Mouse (Mus musculus) midbrain, postnatal 0 days (tissue): Measurements from ENCODE around the gene Gm45618. TPM values are rescaled to one million over a fixed set of nuclear protein-coding genes. Genes with fewer than 3 reads are reported as not detected.

Source experiments
- ATAC-seq: fragments of 200-750 bp; cut with Nextera tagmentation; 2 replicates; pipeline ENCODE4 v1.8.0; 2017; ENCODE audit warnings: moderate number of reproducible peaks, mild to moderate bottlenecking, moderate TSS enrichment, moderate library complexity; ENCODE audit not compliant: low FRiP score
- DNase-seq: peaks from one replicate; pipeline ENCODE4 v3.0.0-alpha.2; 2015; ENCODE audit warnings: low spot score
- H3K27ac ChIP-seq: fragments of 300-500 bp; sonication (generic); 2 replicates; pipeline ENCODE4 v1.5.1; 2014; ENCODE audit warnings: low read depth, mild to moderate bottlenecking, low read length, mixed read lengths
- H3K27me3 ChIP-seq: fragments of 300-500 bp; sonication (generic); 2 replicates; pipeline ENCODE4 v1.6.1; 2014; ENCODE audit warnings: low read length, control low read depth, mixed read lengths; ENCODE audit not compliant: insufficient read depth
- H3K36me3 ChIP-seq: fragments of 300-500 bp; sonication (generic); 2 replicates; pipeline ENCODE4 v1.6.1; 2014; ENCODE audit warnings: low read length, control low read depth, mixed read lengths; ENCODE audit not compliant: insufficient read depth
- H3K4me1 ChIP-seq: fragments of 300-500 bp; sonication (generic); 2 replicates; pipeline ENCODE4 v1.6.1; 2014; ENCODE audit warnings: mild to moderate bottlenecking, control low read depth, antibody characterized with exemption, low read length, mixed read lengths; ENCODE audit not compliant: insufficient read depth
- H3K4me2 ChIP-seq: fragments of 300-500 bp; sonication (generic); 2 replicates; pipeline ENCODE4 v1.6.1; 2014; ENCODE audit warnings: low read depth, mild to moderate bottlenecking, low read length, mixed read lengths; ENCODE audit not compliant: poor library complexity, severe bottlenecking
- H3K4me3 ChIP-seq: fragments of 300-500 bp; sonication (generic); 2 replicates; pipeline ENCODE4 v1.5.1; 2014; ENCODE audit warnings: low read depth, mild to moderate bottlenecking, low read length, moderate library complexity
- H3K9ac ChIP-seq: fragments of 300-500 bp; sonication (generic); replicated peaks from 2 replicates; pipeline ENCODE4 v1.6.1; 2014; ENCODE audit warnings: mild to moderate bottlenecking, low read length, moderate library complexity, mixed read lengths; ENCODE audit not compliant: poor library complexity, severe bottlenecking
- H3K9me3 ChIP-seq: fragments of 300-500 bp; sonication (generic); 2 replicates; pipeline ENCODE4 v1.6.1; 2016; ENCODE audit warnings: low read length, control low read depth
- CTCF ChIP-seq: IDR thresholded peaks from 2 replicates; pipeline ENCODE4 v1.5.1; 2016; ENCODE audit warnings: antibody characterized with exemption, mild to moderate bottlenecking
- WGBS: fragments of 180-500 bp; shearing (Covaris S2); extraction: QIAGEN DNeasy Blood & Tissue Kit; methylation state at CpG from one replicate; pipeline ENCODE4 v1.1.7; 2014; 5-methylcytosine and 5-hydroxymethylcytosine counted together
- polyA plus RNA-seq: library from polyadenylated mRNA; unstranded; fragments of >200 nt; fragmentation: Nextera tagmentation; extraction: Ambion mirVana; gene quantifications from 2 replicates; pipeline ENCODE4 v1.2.1, GENCODE M21; 2015
- total RNA-seq: library from RNA; depleted of rRNA; stranded (reverse); fragments of >200 nt; gene quantifications from 2 replicates; pipeline ENCODE4 v1.2.3, GENCODE M21; 2014

The Gm45618 gene
- total and polyA plus RNA-seq, 2 experiments from 2014 or later = not detected

DNA sequence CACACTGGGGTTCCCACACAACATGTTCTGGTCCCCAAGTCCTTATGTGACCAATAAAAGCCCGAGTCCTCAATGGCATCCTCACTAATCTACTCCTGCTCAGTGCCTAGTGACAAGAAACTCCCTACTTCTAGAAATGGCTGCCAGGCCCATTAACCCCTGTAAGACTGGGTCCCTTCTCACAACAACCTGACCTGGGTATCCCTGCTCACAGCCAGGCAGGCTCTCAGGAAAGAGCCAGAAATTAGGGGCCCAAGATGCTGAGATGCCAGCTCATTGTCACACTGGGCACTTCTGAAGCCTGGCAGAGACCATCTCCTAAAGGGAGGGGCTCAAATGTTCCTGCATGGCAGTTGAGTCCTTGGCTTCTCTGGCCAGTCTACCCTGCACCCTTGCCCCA is 27.5 kb downstream of the Gm45618 start:
- DNase-seq = no peak
- H3K4me1 ChIP-seq = peaks cover 51% of the 10 kb centered on the region
- H3K4me2 ChIP-seq = peak overlapping the region; percentile 98
- peak overlapping the region; percentile 93 for H3K9ac ChIP-seq
- 21% methylated on average over 1 of the region's 1 CpGs for WGBS
- no peaks in the 10 kb centered on the region for H3K9me3 ChIP-seq
- H3K36me3 ChIP-seq = peaks cover 10% of the 10 kb centered on the region
- no peak for ATAC-seq
- peak overlapping the region; percentile 62 for H3K27ac ChIP-seq
- no peak for TF ChIP-seq CTCF
- H3K27me3 ChIP-seq = no peaks in the 10 kb centered on the region
- H3K4me3 ChIP-seq = peak overlapping the region; percentile 85

DNA sequence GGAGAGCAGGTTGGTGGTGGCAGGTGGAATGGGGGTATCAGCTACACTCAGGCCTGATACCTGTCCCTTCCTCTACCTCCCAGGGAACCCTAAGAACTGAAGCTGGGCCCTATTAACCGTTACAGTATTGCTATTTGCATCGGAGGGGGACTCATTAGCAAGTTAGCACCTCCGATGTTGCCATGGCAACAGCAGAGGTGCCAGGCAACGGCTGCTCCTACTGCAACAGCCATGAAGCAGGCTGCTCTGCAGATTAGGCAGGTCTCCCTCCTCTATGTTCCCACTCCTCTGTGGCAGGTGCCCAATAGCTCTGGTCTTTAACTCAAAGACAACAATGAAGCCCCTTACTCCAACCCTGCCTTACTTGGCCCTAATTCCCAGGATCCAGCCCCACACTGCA is 28.7 kb downstream of the Gm45618 start:
- H3K4me3 ChIP-seq = peak overlapping the region; percentile 85
- peak overlapping the region; percentile 93 for H3K9ac ChIP-seq
- WGBS = 5% methylated on average over 4 of the region's 4 CpGs
- DNase-seq (peak; percentile 93), ATAC-seq (no peak)
- peaks cover 22% of the 10 kb centered on the region for H3K36me3 ChIP-seq
- H3K9me3 ChIP-seq = no peaks in the 10 kb centered on the region
- H3K27me3 ChIP-seq = no peaks in the 10 kb centered on the region
- TF ChIP-seq CTCF = no peak
- peak overlapping the region; percentile 62 for H3K27ac ChIP-seq
- H3K4me2 ChIP-seq = peak overlapping the region; percentile 98
- H3K4me1 ChIP-seq = peaks cover 51% of the 10 kb centered on the region

DNA sequence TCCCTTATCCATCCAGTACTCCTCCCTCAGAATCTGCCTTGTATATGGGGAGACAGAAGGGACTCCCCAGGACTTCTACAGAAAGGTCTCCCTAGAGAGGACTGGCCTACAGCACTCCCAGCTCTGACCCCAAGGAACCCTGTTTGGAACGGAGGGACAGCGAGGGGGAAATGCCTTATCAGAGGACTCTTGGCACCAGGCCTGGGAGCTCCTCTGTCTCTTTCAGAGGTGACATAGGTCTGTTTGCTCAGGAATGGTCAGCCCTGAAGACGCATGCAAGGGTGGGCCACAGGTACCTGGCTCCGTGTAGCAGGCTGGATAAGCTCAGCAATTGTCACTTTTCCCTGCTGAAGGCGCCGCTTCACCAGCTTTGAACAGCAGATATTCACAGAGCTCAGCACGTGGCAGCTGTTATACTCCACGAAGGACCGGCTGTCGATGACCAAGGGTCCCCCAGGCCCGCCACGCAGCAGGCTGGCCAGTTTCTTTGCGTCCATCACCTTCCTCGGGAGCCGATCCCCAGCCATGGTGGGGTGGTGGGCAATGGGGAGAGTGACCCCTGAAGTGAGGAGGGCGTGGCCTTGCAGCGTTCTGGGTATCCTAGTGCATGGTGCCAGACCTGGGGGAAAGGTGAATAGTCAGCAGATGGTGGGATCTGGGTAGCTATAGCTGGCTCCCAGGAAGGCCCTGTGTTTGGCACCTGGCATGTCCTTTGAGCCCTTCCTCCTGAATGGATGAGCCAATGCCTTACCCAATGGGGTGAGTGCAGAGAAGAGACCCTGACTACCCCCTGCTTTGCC is 30.7 kb downstream of the Gm45618 start:
- Histone ChIP-seq H3K9me3 (no peaks in the 10 kb centered on the region), H3K27ac (peak overlapping the region; percentile 62), H3K4me1 (peaks cover 47% of the 10 kb centered on the region), H3K36me3 (peaks cover 42% of the 10 kb centered on the region), H3K9ac (0 out of 2 replicates have a peak overlapping the region, but pooled peaks have one; percentile 29), H3K4me3 (no peak overlapping the region), H3K27me3 (no peaks in the 10 kb centered on the region), H3K4me2 (peak overlapping the region; percentile 5)
- TF ChIP-seq CTCF = no peak
- ATAC-seq = no peak
- WGBS = 43% methylated on average over 17 of the region's 17 CpGs
- DNase-seq = no peak

DNA sequence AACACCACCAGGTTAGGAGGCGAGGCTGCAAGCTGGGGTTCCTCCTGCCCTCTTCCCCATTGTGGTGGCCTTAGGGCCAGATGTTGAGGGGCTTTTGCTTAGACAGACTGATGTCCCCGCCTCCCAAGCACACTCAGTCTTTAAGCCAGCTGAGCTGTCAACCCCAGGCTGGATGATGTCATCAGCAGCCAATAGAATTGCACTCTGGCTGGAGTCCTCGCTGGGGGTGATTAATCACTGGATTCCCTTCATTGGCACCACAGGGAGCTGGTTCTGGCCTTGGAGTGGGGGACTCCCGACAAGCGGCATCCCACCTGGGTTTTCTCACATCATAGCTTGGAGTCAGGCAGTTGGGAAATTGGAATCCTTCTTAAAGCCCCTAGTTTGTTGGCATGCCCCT is 31.6 kb downstream of the Gm45618 start:
- Histone ChIP-seq H3K27me3 (no peaks in the 10 kb centered on the region), H3K9ac (peak overlapping the region; percentile 36; the same call in 1 of the 2 replicates), H3K4me3 (no peak overlapping the region), H3K36me3 (peaks cover 46% of the 10 kb centered on the region), H3K9me3 (no peaks in the 10 kb centered on the region), H3K4me2 (peak overlapping the region; percentile 5), H3K27ac (peak overlapping the region; percentile 62), H3K4me1 (peaks cover 47% of the 10 kb centered on the region)
- TF ChIP-seq CTCF = no peak
- 6% methylated on average over 5 of the region's 5 CpGs for WGBS
- ATAC-seq (peak; percentile 66), DNase-seq (peak; percentile 90)

DNA sequence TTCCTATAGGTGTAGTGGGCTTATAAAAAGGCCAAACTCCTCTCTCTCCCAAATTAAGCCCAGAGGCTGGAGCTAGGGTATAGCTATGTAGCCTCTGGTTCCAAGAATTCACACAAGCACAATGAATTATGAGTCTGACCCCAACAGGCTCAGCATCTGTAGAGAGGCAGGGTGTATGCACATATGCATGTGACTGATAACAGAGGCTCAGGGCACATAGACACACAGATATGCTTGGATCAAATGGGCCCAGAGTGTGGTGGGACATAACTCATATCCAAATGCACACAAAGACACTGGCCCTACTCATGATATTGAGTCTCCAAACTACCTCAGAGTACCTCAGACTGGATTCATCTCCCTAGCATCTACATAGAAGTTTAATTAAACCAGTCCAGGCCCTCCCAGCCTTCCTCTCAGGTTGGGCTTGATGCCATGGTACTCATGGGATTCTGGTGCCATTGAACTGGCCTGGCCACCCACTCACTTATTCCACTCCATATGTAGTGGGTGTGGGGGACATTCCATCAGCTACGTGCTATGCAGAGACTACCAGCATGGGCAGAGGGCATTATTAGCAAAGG is 33.4 kb downstream of the Gm45618 start:
- Histone ChIP-seq H3K27ac (no peak overlapping the region), H3K4me2 (no peak overlapping the region), H3K9me3 (no peaks in the 10 kb centered on the region), H3K27me3 (no peaks in the 10 kb centered on the region), H3K4me3 (no peak overlapping the region), H3K4me1 (peaks cover 31% of the 10 kb centered on the region), H3K9ac (no peak overlapping the region), H3K36me3 (peaks cover 58% of the 10 kb centered on the region)
- WGBS = 88% methylated on average over 1 of the region's 1 CpGs
- no peak for TF ChIP-seq CTCF
- DNase-seq (no peak), ATAC-seq (no peak)
